19 mouse cellular contexts compared by ENCODE assay signal in genomic region chr7:28710962-28711361, GRCm38 (mm10). TPM values are rescaled to one million over a fixed set of nuclear protein-coding genes. Genes with fewer than 3 reads are reported as not detected.
A peak's percentile ranks its signal among the peaks of the same experiment; 100 is the strongest.
DNase-seq lines count a peak whose midpoint lies in the region; ATAC-seq and TF ChIP-seq lines count a peak whose summit lies in the region.
"Had no signal": no experiment of that assay in that cellular context is flagged by ENCODE, and none has a peak within 500 bp of the region (broad histone marks: within the 10 kb centered on the region; RNA-seq: fewer than 3 reads in every experiment).

No protein-coding gene starts in this region.

- DNase-seq in midbrain, postnatal 0 days (ENCODE audit: low spot score): no peak
- no peak for DNase-seq in Patski (ENCODE audit: low read depth, low spot score)
- DNase-seq in spleen, postnatal 14 days (ENCODE audit: low spot score in 2 of 2): no peak
- no peak for DNase-seq in layer of hippocampus, postnatal 25 days (ENCODE audit: extremely low spot score in 1 of 2, low spot score in 1 of 2)
- DNase-seq: adrenal gland, postnatal 25 days; cerebellum, postnatal 36 days; heart, adult 11 months; heart, postnatal 10 days; kidney, postnatal 10 days; lung, postnatal 36 days; right cerebral cortex, postnatal 4 days had no signal

- in situ Hi-C loops in Patski (cut with MboI; ENCODE audit: low pct_unique_long_range_greater_than_20kb): no loop called here

- no peaks in the 10 kb centered on the region for H3K36me3 ChIP-seq in intestine, postnatal 0 days (ENCODE audit: control insufficient read depth, insufficient read depth)
- no peaks in the 10 kb centered on the region for H3K36me3 ChIP-seq in intestine, embryonic 16.5 days (ENCODE audit: control insufficient read depth, insufficient read depth, low read length)
- no peaks in the 10 kb centered on the region for H3K36me3 ChIP-seq in midbrain, postnatal 0 days (ENCODE audit: insufficient read depth, low read length)
- H3K36me3 ChIP-seq in midbrain, embryonic 16.5 days (ENCODE audit: control insufficient read depth, insufficient read depth, low read length): no peaks in the 10 kb centered on the region
- no peaks in the 10 kb centered on the region for H3K36me3 ChIP-seq in testis, adult 2 months (ENCODE audit: control insufficient read depth, insufficient read depth, low read length)
- H3K36me3 ChIP-seq: limb, embryonic 15.5 days; midbrain, embryonic 12.5 days had no signal

- 70% methylated on average over 3 of the region's 3 CpGs for WGBS in intestine, postnatal 0 days
- 62% methylated on average over 3 of the region's 3 CpGs for WGBS in intestine, embryonic 16.5 days
- 64% methylated on average over 3 of the region's 3 CpGs for WGBS in midbrain, postnatal 0 days
- 68% methylated on average over 3 of the region's 3 CpGs for WGBS in midbrain, embryonic 16.5 days

- H3K27me3 ChIP-seq in intestine, postnatal 0 days (replicated peaks; ENCODE audit: control insufficient read depth, insufficient read depth, low read length): no peaks in the 10 kb centered on the region
- no peaks in the 10 kb centered on the region for H3K27me3 ChIP-seq in intestine, embryonic 16.5 days (replicated peaks; ENCODE audit: control insufficient read depth, insufficient read depth, low read length)
- H3K27me3 ChIP-seq in midbrain, postnatal 0 days (ENCODE audit: insufficient read depth, low read length): no peaks in the 10 kb centered on the region
- H3K27me3 ChIP-seq in midbrain, embryonic 16.5 days (ENCODE audit: control insufficient read depth, insufficient read depth, low read depth, low read length): no peaks in the 10 kb centered on the region
- H3K27me3 ChIP-seq in Patski: no peaks in the 10 kb centered on the region
- H3K27me3 ChIP-seq in testis, adult 2 months (ENCODE audit: control insufficient read depth, insufficient read depth, low read length): no peaks in the 10 kb centered on the region
- H3K27me3 ChIP-seq: limb, embryonic 15.5 days; midbrain, embryonic 12.5 days had no signal

- no peaks in the 10 kb centered on the region for H3K9me3 ChIP-seq in intestine, postnatal 0 days (ENCODE audit: control insufficient read depth)
- H3K9me3 ChIP-seq in intestine, embryonic 16.5 days (ENCODE audit: control insufficient read depth, low read length): no peaks in the 10 kb centered on the region
- no peaks in the 10 kb centered on the region for H3K9me3 ChIP-seq in midbrain, postnatal 0 days (ENCODE audit: low read length)
- no peaks in the 10 kb centered on the region for H3K9me3 ChIP-seq in midbrain, embryonic 16.5 days (replicated peaks; ENCODE audit: control insufficient read depth, low read length, poor library complexity, severe bottlenecking)
- H3K9me3 ChIP-seq: limb, embryonic 15.5 days; midbrain, embryonic 12.5 days had no signal

- CTCF ChIA-PET in Patski (lab: Charles Lee): interaction anchor here (1.4 kb wide), 1 partner anchor 17 kb away, joined by 3 read pairs; no protein-coding TSS in a partner anchor

- no peak overlapping the region for H3K27ac ChIP-seq in intestine, postnatal 0 days (ENCODE audit: low read depth, low read length)
- no peak overlapping the region for H3K27ac ChIP-seq in intestine, embryonic 16.5 days (ENCODE audit: low read length)
- H3K27ac ChIP-seq in midbrain, postnatal 0 days (ENCODE audit: low read depth, low read length): no peak overlapping the region
- no peak overlapping the region for H3K27ac ChIP-seq in midbrain, embryonic 16.5 days (ENCODE audit: low read length)
- no peak overlapping the region for H3K27ac ChIP-seq in testis, adult 2 months (ENCODE audit: control insufficient read depth, insufficient read depth, low read depth, low read length)
- H3K27ac ChIP-seq: limb, embryonic 15.5 days; midbrain, embryonic 12.5 days had no signal

- no peak overlapping the region for H3K4me3 ChIP-seq in intestine, postnatal 0 days (ENCODE audit: low read depth, low read length)
- no peak overlapping the region for H3K4me3 ChIP-seq in intestine, embryonic 16.5 days (ENCODE audit: low read length)
- H3K4me3 ChIP-seq in midbrain, postnatal 0 days (ENCODE audit: low read depth, low read length): no peak overlapping the region
- H3K4me3 ChIP-seq in midbrain, embryonic 16.5 days (ENCODE audit: low read depth, low read length): no peak overlapping the region
- H3K4me3 ChIP-seq in testis, adult 2 months (ENCODE audit: control insufficient read depth, low read depth, low read length): no peak overlapping the region
- H3K4me3 ChIP-seq: limb, embryonic 15.5 days; midbrain, embryonic 12.5 days had no signal

- no peak for ATAC-seq in intestine, postnatal 0 days
- ATAC-seq in intestine, embryonic 16.5 days: no peak
- no peak for ATAC-seq in midbrain, postnatal 0 days (ENCODE audit: low FRiP score)
- ATAC-seq in midbrain, embryonic 16.5 days: no peak
- no peak for ATAC-seq in Patski
- ATAC-seq: hindbrain, embryonic 16.5 days had no signal

- H3K4me2 ChIP-seq in intestine, postnatal 0 days (replicated peaks; ENCODE audit: low read depth): no peak overlapping the region
- H3K4me2 ChIP-seq in intestine, embryonic 16.5 days (ENCODE audit: low read depth, low read length): no peak overlapping the region
- H3K4me2 ChIP-seq in midbrain, postnatal 0 days (ENCODE audit: low read depth, low read length, poor library complexity, severe bottlenecking): no peak overlapping the region
- no peak overlapping the region for H3K4me2 ChIP-seq in midbrain, embryonic 16.5 days (ENCODE audit: low read length)
- H3K4me2 ChIP-seq: limb, embryonic 15.5 days; midbrain, embryonic 12.5 days had no signal

- H3K4me1 ChIP-seq in intestine, postnatal 0 days (replicated peaks; ENCODE audit: control insufficient read depth, insufficient read depth, low read length): no peaks in the 10 kb centered on the region
- no peaks in the 10 kb centered on the region for H3K4me1 ChIP-seq in intestine, embryonic 16.5 days (ENCODE audit: control insufficient read depth, insufficient read depth, low read length)
- H3K4me1 ChIP-seq in midbrain, postnatal 0 days (ENCODE audit: insufficient read depth, low read length): no peaks in the 10 kb centered on the region
- no peaks in the 10 kb centered on the region for H3K4me1 ChIP-seq in midbrain, embryonic 16.5 days (ENCODE audit: control insufficient read depth, insufficient read depth, low read length)
- H3K4me1 ChIP-seq in testis, adult 2 months (ENCODE audit: control insufficient read depth, insufficient read depth, low read length): peaks cover 3% of the 10 kb centered on the region; the same call in 1 of the 2 replicates
- H3K4me1 ChIP-seq: limb, embryonic 15.5 days; midbrain, embryonic 12.5 days had no signal

- TF ChIP-seq POLR2A in testis, adult 2 months (IDR thresholded peaks at IDR 0.05; ENCODE audit: control insufficient read depth, low read depth, low read length): no peak

- H3K9ac ChIP-seq in intestine, postnatal 0 days (ENCODE audit: low read depth, low read length): no peak overlapping the region
- no peak overlapping the region for H3K9ac ChIP-seq in intestine, embryonic 16.5 days (ENCODE audit: low read depth, low read length)
- no peak overlapping the region for H3K9ac ChIP-seq in midbrain, postnatal 0 days (replicated peaks; ENCODE audit: low read length, poor library complexity, severe bottlenecking)
- H3K9ac ChIP-seq in midbrain, embryonic 16.5 days (ENCODE audit: low read depth, low read length): no peak overlapping the region
- H3K9ac ChIP-seq: limb, embryonic 15.5 days; midbrain, embryonic 12.5 days had no signal

- POLR2A ChIA-PET in Patski (lab: Charles Lee): no interaction called here

- peak; percentile 41 for TF ChIP-seq CTCF in intestine, postnatal 0 days (IDR thresholded peaks at IDR 0.05; ENCODE audit: low read depth)
- peak; percentile 42 for TF ChIP-seq CTCF in midbrain, postnatal 0 days (IDR thresholded peaks at IDR 0.05)
- TF ChIP-seq CTCF in Patski (IDR thresholded peaks at IDR 0.05): peak; percentile 46
- TF ChIP-seq CTCF in testis, adult 2 months (IDR thresholded peaks at IDR 0.05; ENCODE audit: control insufficient read depth, insufficient read depth, insufficient replicate concordance, low read depth, low read length): peak; percentile 85; the same call in 1 of the 2 replicates

RNA-seq across cellular contexts. Expression of gene Fbxo17, which starts 5.6 kb away (rescaled TPM):
- 1.6 and 1.8 TPM in 2 replicates for polyA plus RNA-seq in intestine, postnatal 0 days (2015; fragmentation: Nextera tagmentation; extraction: Ambion mirVana)
- polyA plus RNA-seq in intestine, embryonic 16.5 days (2015; fragmentation: Nextera tagmentation; extraction: Ambion mirVana): 5.1 and 6.1 TPM in 2 replicates
- total RNA-seq in midbrain, postnatal 0 days (2014; rRNA removed): 1.7 and 2.8 TPM in 2 replicates
- polyA plus RNA-seq in midbrain, postnatal 0 days (2015; fragmentation: Nextera tagmentation; extraction: Ambion mirVana): 5.5 and 6.1 TPM in 2 replicates
- 3.2 and 5.2 TPM in 2 replicates for polyA plus RNA-seq in midbrain, embryonic 16.5 days (2015; fragmentation: Nextera tagmentation; extraction: Ambion mirVana)
- polyA plus RNA-seq in Patski (2021): 5.9 TPM
- polyA plus RNA-seq in testis, adult 2 months (2012; rRNA removed): 7.2 and 8.1 TPM in 2 replicates
- 1 to 10 TPM; 1.1 to 2.2 TPM for total RNA-seq in layer of hippocampus, postnatal 25 days (2021)

RNA-seq across cellular contexts. Expression of gene Fbxo27, which starts 18.3 kb away (rescaled TPM):
- polyA plus RNA-seq in intestine, postnatal 0 days (2015; fragmentation: Nextera tagmentation; extraction: Ambion mirVana): 0.37 and 0.90 TPM in 2 replicates
- polyA plus RNA-seq in intestine, embryonic 16.5 days (2015; fragmentation: Nextera tagmentation; extraction: Ambion mirVana): 2.1 and 3.0 TPM in 2 replicates
- 7.4 and 8.2 TPM in 2 replicates for total RNA-seq in midbrain, postnatal 0 days (2014; rRNA removed)
- polyA plus RNA-seq in midbrain, postnatal 0 days (2015; fragmentation: Nextera tagmentation; extraction: Ambion mirVana): 10.4 and 12.2 TPM in 2 replicates
- 15.1 and 17.3 TPM in 2 replicates for polyA plus RNA-seq in midbrain, embryonic 16.5 days (2015; fragmentation: Nextera tagmentation; extraction: Ambion mirVana)
- polyA plus RNA-seq in Patski (2021): not detected
- polyA plus RNA-seq in testis, adult 2 months (2012; rRNA removed): 15.8 and 16.3 TPM in 2 replicates
- total RNA-seq in layer of hippocampus, postnatal 25 days (2021): 10 to 100 TPM; 17.9 to 21.6 TPM

RNA-seq across cellular contexts. Expression of gene Mrps12, which starts 30.7 kb away (rescaled TPM):
- 98.7 and 101 TPM in 2 replicates for polyA plus RNA-seq in intestine, postnatal 0 days (2015; fragmentation: Nextera tagmentation; extraction: Ambion mirVana)
- polyA plus RNA-seq in intestine, embryonic 16.5 days (2015; fragmentation: Nextera tagmentation; extraction: Ambion mirVana): 134 and 146 TPM in 2 replicates
- 48.6 and 67.5 TPM in 2 replicates for total RNA-seq in midbrain, postnatal 0 days (2014; rRNA removed)
- polyA plus RNA-seq in midbrain, postnatal 0 days (2015; fragmentation: Nextera tagmentation; extraction: Ambion mirVana): 97.3 and 106 TPM in 2 replicates
- polyA plus RNA-seq in midbrain, embryonic 16.5 days (2015; fragmentation: Nextera tagmentation; extraction: Ambion mirVana): 95.8 and 99.4 TPM in 2 replicates
- 65.8 TPM for polyA plus RNA-seq in Patski (2021)
- polyA plus RNA-seq in testis, adult 2 months (2012; rRNA removed): 29.5 and 39.3 TPM in 2 replicates
- total RNA-seq in layer of hippocampus, postnatal 25 days (2021): 10 to 100 TPM; 62.4 to 70.0 TPM

RNA-seq across cellular contexts. Expression of gene Sars2, which starts 30.8 kb away (rescaled TPM):
- 8.6 and 9.9 TPM in 2 replicates for polyA plus RNA-seq in intestine, postnatal 0 days (2015; fragmentation: Nextera tagmentation; extraction: Ambion mirVana)
- 25.2 and 28.0 TPM in 2 replicates for polyA plus RNA-seq in intestine, embryonic 16.5 days (2015; fragmentation: Nextera tagmentation; extraction: Ambion mirVana)
- 17.8 and 18.6 TPM in 2 replicates for total RNA-seq in midbrain, postnatal 0 days (2014; rRNA removed)
- polyA plus RNA-seq in midbrain, postnatal 0 days (2015; fragmentation: Nextera tagmentation; extraction: Ambion mirVana): 16.2 and 19.3 TPM in 2 replicates
- polyA plus RNA-seq in midbrain, embryonic 16.5 days (2015; fragmentation: Nextera tagmentation; extraction: Ambion mirVana): 15.6 and 16.4 TPM in 2 replicates
- 14.8 TPM for polyA plus RNA-seq in Patski (2021)
- 12.5 and 13.6 TPM in 2 replicates for polyA plus RNA-seq in testis, adult 2 months (2012; rRNA removed)
- total RNA-seq in layer of hippocampus, postnatal 25 days (2021): 10 to 100 TPM; 12.4 to 15.6 TPM

RNA-seq across cellular contexts. Expression of gene Ccer2, which starts 45.0 kb away (rescaled TPM):
- not detected in 2 replicates for polyA plus RNA-seq in intestine, postnatal 0 days (2015; fragmentation: Nextera tagmentation; extraction: Ambion mirVana)
- polyA plus RNA-seq in intestine, embryonic 16.5 days (2015; fragmentation: Nextera tagmentation; extraction: Ambion mirVana): not detected in 2 replicates
- not detected in 2 replicates for total RNA-seq in midbrain, postnatal 0 days (2014; rRNA removed)
- polyA plus RNA-seq in midbrain, postnatal 0 days (2015; fragmentation: Nextera tagmentation; extraction: Ambion mirVana): 1.4 and 1.8 TPM in 2 replicates
- polyA plus RNA-seq in midbrain, embryonic 16.5 days (2015; fragmentation: Nextera tagmentation; extraction: Ambion mirVana): 0.61 and 0.95 TPM in 2 replicates
- not detected for polyA plus RNA-seq in Patski (2021)
- not detected in 2 replicates for polyA plus RNA-seq in testis, adult 2 months (2012; rRNA removed)
- under 1 TPM; 0.42 to 0.47 TPM for total RNA-seq in layer of hippocampus, postnatal 25 days (2021)
- total RNA-seq: adrenal gland, postnatal 25 days; heart, postnatal 10 days had no signal
- polyA plus RNA-seq: midbrain, embryonic 12.5 days; stomach, embryonic 14.5 days had no signal
